Mouse (Mus musculus) kidney, embryonic 16.5 days (tissue): ENCODE measurements at regions not wholly inside any gene's neighbourhood (a gene's known extent, or its start where the extent isn't known, plus 50 kb on each side); places are given as distances from the start of the nearest gene placed in this dataset.
"Not testable (repeated sequence)": the region's sequence is repeated elsewhere in the genome, so short reads cannot be mapped to it uniquely, and the experiment has no call there.

Experiments used
- ATAC-seq: fragments of 200-750 bp; cut with Nextera tagmentation; 2 replicates; pipeline ENCODE4 v1.8.0; 2017; ENCODE audit warnings: moderate TSS enrichment; ENCODE audit not compliant: low FRiP score, low TSS enrichment
- H3K27ac ChIP-seq: fragments of 300-500 bp; sonication (generic); 2 replicates; pipeline ENCODE4 v1.5.1; 2014; ENCODE audit warnings: low read length
- H3K27me3 ChIP-seq: fragments of 300-500 bp; sonication (generic); 2 replicates; pipeline ENCODE4 v1.6.1; 2014; ENCODE audit warnings: low read length, control low read depth, mixed read lengths; ENCODE audit not compliant: insufficient read depth
- H3K36me3 ChIP-seq: fragments of 300-500 bp; sonication (generic); 2 replicates; pipeline ENCODE4 v1.6.1; 2014; ENCODE audit warnings: low read length, control low read depth, mixed read lengths; ENCODE audit not compliant: insufficient read depth
- H3K4me1 ChIP-seq: fragments of 300-500 bp; sonication (generic); 2 replicates; pipeline ENCODE4 v1.6.1; 2014; ENCODE audit warnings: low read length, control low read depth, mixed read lengths; ENCODE audit not compliant: insufficient read depth
- H3K4me2 ChIP-seq: fragments of 300-500 bp; sonication (generic); replicated peaks from 2 replicates; pipeline ENCODE4 v1.6.1; 2014; ENCODE audit warnings: low read depth, low read length
- H3K4me3 ChIP-seq: fragments of 300-500 bp; sonication (generic); 2 replicates; pipeline ENCODE4 v1.5.1; 2014; ENCODE audit warnings: mild to moderate bottlenecking, low read length
- H3K9ac ChIP-seq: fragments of 300-500 bp; sonication (generic); replicated peaks from 2 replicates; pipeline ENCODE4 v1.6.1; 2014; ENCODE audit warnings: low read length
- H3K9me3 ChIP-seq: fragments of 300-500 bp; sonication (generic); 2 replicates; pipeline ENCODE4 v1.6.1; 2016; ENCODE audit warnings: low read length, control low read depth
- WGBS: fragments of 180-500 bp; shearing (Covaris S2); extraction: QIAGEN DNeasy Blood & Tissue Kit; methylation state at CpG from one replicate; pipeline ENCODE4 v1.1.7; 2014; 5-methylcytosine and 5-hydroxymethylcytosine counted together

GRCm38 (mm10) chr17:15251641-15252040, 125.0 kb downstream of the Dll1 start:
- peaks cover 6% of the 10 kb centered on the region; the same call in 1 of the 2 replicates for H3K4me1 ChIP-seq
- H3K4me3 ChIP-seq, result no peak overlapping the region
- no peaks in the 10 kb centered on the region for H3K9me3 ChIP-seq
- H3K9ac ChIP-seq, result no peak overlapping the region
- H3K27me3 ChIP-seq, result 0 out of 2 replicates have a peak, but pooled peaks cover 3% of the 10 kb centered on the region
- H3K4me2 ChIP-seq, result no peak overlapping the region
- 70% methylated on average over 1 of the region's 1 CpGs for WGBS
- H3K27ac ChIP-seq, result no peak overlapping the region
- no peak for ATAC-seq
- no peaks in the 10 kb centered on the region for H3K36me3 ChIP-seq

GRCm38 (mm10) chr17:15248417-15248791, 128.3 kb downstream of the Dll1 start:
- no peaks in the 10 kb centered on the region for H3K36me3 ChIP-seq
- H3K9me3 ChIP-seq, result 0 out of 2 replicates have a peak, but pooled peaks cover 2% of the 10 kb centered on the region
- no peak overlapping the region for H3K27ac ChIP-seq
- H3K4me3 ChIP-seq, result no peak overlapping the region
- 20% methylated on average over 4 of the region's 4 CpGs for WGBS
- no peak; the same call in 1 of the 2 replicates for ATAC-seq
- H3K27me3 ChIP-seq, result 0 out of 2 replicates have a peak, but pooled peaks cover 3% of the 10 kb centered on the region
- no peak overlapping the region for H3K4me2 ChIP-seq
- no peak overlapping the region for H3K9ac ChIP-seq
- peaks cover 6% of the 10 kb centered on the region; the same call in 1 of the 2 replicates for H3K4me1 ChIP-seq

GRCm38 (mm10) chr17:15247546-15248416, 128.9 kb downstream of the Dll1 start:
- 9% methylated on average over 20 of the region's 20 CpGs for WGBS
- H3K4me2 ChIP-seq, result peak overlapping the region; percentile 27
- H3K27me3 ChIP-seq, result 0 out of 2 replicates have a peak, but pooled peaks cover 3% of the 10 kb centered on the region
- H3K9ac ChIP-seq, result no peak overlapping the region
- H3K27ac ChIP-seq, result no peak overlapping the region
- H3K4me1 ChIP-seq, result peaks cover 6% of the 10 kb centered on the region; the same call in 1 of the 2 replicates
- no peaks in the 10 kb centered on the region for H3K36me3 ChIP-seq
- no peak overlapping the region for H3K4me3 ChIP-seq
- H3K9me3 ChIP-seq, result 0 out of 2 replicates have a peak, but pooled peaks cover 2% of the 10 kb centered on the region
- ATAC-seq, result peak; percentile 84

DNA sequence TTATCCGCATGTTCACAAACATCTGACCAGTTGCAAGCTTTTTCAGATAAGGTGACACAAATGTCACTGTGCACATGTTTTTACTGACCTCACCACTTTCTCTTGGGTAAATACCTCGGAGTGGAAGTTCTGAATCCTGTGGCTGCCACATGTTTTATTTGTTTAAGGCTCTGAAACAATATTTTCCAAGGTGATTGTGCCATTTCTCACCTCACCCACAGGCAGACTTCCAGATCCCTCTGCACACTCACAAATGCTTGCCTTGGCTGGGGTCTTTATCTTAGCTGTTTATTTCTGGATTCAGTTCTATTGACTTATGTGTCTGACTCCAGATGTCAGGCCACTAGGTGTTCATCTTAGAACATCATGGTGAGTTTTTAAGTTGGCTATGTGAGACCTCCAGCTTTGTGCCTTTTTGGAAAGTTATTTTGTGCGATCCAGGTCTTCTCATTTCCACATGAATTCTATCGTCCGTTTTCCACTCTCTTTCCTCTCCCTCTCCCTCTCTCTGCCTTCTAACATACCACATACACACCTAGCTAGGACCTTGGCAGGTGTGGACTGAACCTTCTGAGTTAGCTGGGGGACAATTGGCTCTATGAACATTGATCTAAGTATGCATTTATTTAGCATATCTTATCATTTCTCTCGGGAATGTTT, 133.6 kb downstream of the Dll1 start:
- no peak overlapping the region for H3K9ac ChIP-seq
- ATAC-seq, result no peak
- 0 out of 2 replicates have a peak, but pooled peaks cover 2% of the 10 kb centered on the region for H3K9me3 ChIP-seq
- H3K4me2 ChIP-seq, result no peak overlapping the region
- no peak overlapping the region for H3K4me3 ChIP-seq
- no peak overlapping the region for H3K27ac ChIP-seq
- H3K4me1 ChIP-seq, result peaks cover 5% of the 10 kb centered on the region; the same call in 1 of the 2 replicates
- H3K36me3 ChIP-seq, result no peaks in the 10 kb centered on the region
- H3K27me3 ChIP-seq, result no peaks in the 10 kb centered on the region
- WGBS, result 74% methylated on average over 6 of the region's 6 CpGs

DNA sequence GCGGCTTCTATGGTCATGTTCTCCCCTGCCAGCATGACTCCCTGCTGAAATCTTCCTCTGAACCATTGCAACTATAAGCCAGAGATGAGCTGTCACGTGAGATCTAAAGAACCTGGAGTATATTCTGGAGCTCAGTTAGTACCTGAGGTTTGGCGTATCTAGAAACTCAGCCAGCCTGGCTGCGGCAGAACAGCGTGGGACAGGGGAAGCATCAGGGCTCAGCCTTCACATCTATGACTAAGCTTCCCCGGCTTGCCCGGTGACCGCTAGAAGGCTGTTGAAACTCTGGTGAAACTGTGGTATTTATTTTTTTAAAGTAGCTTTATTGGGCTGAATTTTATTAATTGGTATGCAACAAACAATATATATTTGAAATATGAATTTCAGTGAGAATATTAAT, 134.3 kb downstream of the Dll1 start:
- no peaks in the 10 kb centered on the region for H3K4me1 ChIP-seq
- no peak overlapping the region for H3K27ac ChIP-seq
- no peaks in the 10 kb centered on the region for H3K27me3 ChIP-seq
- no peak overlapping the region for H3K4me2 ChIP-seq
- H3K9ac ChIP-seq, result no peak overlapping the region
- no peak for ATAC-seq
- WGBS, result 85% methylated on average over 8 of the region's 8 CpGs
- no peak overlapping the region for H3K4me3 ChIP-seq
- H3K9me3 ChIP-seq, result 0 out of 2 replicates have a peak, but pooled peaks cover 2% of the 10 kb centered on the region
- H3K36me3 ChIP-seq, result no peaks in the 10 kb centered on the region

GRCm38 (mm10) chr17:15241491-15241890, 135.2 kb downstream of the Dll1 start:
- 84% methylated on average over 1 of the region's 1 CpGs for WGBS
- Histone ChIP-seq H3K4me1 (no peaks in the 10 kb centered on the region), H3K9ac (no peak overlapping the region), H3K27ac (no peak overlapping the region), H3K4me2 (no peak overlapping the region), H3K27me3 (no peaks in the 10 kb centered on the region), H3K36me3 (no peaks in the 10 kb centered on the region), H3K4me3 (no peak overlapping the region), H3K9me3 (0 out of 2 replicates have a peak, but pooled peaks cover 2% of the 10 kb centered on the region)
- ATAC-seq, result no peak

DNA sequence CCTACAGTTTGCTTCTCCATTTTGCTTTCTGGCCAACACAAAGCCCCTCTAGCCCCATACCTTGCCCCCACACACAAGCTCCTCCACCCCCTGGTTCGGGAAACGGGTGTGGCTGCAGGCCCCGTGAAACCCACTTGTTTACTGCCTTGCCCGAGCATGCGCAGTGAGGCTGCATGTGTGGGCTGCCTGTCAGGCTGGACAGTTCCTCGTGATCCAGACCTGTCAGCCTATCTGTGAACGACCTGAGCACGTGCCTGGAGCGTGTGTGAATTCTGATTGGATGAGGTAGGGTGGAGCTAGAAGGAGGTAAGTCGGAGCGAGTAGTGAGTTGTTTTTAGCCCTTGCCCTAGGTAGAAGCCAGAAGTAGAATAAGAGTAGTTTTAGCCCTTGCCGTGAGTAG, 136.0 kb downstream of the Dll1 start:
- not testable (repeated sequence) for H3K4me2 ChIP-seq, H3K4me1 ChIP-seq, H3K36me3 ChIP-seq, ATAC-seq, H3K4me3 ChIP-seq, H3K27ac ChIP-seq, H3K9me3 ChIP-seq, H3K27me3 ChIP-seq, H3K9ac ChIP-seq
- 64% methylated on average over 12 of the region's 12 CpGs for WGBS

- Histone ChIP-seq H3K4me1 (no peaks in the 10 kb centered on the region), H3K36me3 (no peaks in the 10 kb centered on the region), H3K27me3 (no peaks in the 10 kb centered on the region), H3K4me2 (no peak overlapping the region), H3K27ac (no peak overlapping the region), H3K9ac (no peak overlapping the region), H3K4me3 (no peak overlapping the region), H3K9me3 (no peaks in the 10 kb centered on the region)
- no peak for ATAC-seq
- WGBS, result 95% methylated on average over 7 of the region's 7 CpGs
These were observed 136.7 kb downstream of the Dll1 start for GRCm38 (mm10) chr17:15240011-15240410.

- Histone ChIP-seq H3K36me3 (no peaks in the 10 kb centered on the region), H3K4me3 (no peak overlapping the region), H3K4me1 (no peaks in the 10 kb centered on the region), H3K9me3 (no peaks in the 10 kb centered on the region), H3K4me2 (no peak overlapping the region), H3K9ac (no peak overlapping the region), H3K27me3 (no peaks in the 10 kb centered on the region), H3K27ac (no peak overlapping the region)
- 82% methylated on average over 6 of the region's 6 CpGs for WGBS
- ATAC-seq, result no peak
These were observed 141.6 kb downstream of the Dll1 start for GRCm38 (mm10) chr17:15235041-15235440.

DNA sequence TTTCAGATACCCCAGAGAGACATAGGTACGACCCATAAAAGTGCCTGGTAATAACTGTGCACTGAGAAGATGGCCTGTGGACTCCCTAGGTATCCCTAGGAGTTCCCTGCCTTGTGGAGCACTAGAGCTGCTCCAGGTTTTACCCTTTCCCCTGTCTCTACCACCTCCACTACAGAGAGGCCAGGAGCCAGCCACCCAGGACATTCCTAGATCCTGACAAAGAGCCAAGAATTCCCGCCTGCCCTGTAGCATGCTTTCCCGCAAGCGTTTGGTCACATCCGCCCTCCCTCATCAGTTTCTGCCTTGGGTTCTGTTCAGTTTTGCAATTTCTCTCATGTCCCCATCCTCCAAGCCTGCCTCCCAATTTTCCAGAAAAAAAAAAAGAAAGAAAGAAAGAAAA, 145.5 kb downstream of the Dll1 start:
- WGBS, result 66% methylated on average over 5 of the region's 5 CpGs
- no peak for ATAC-seq

More for the DNA sequence above, 145.5 kb downstream of the Dll1 start:
- no peak overlapping the region for H3K9ac ChIP-seq
- H3K27ac ChIP-seq, result no peak overlapping the region
- no peaks in the 10 kb centered on the region for H3K36me3 ChIP-seq
- no peaks in the 10 kb centered on the region for H3K4me1 ChIP-seq
- H3K4me2 ChIP-seq, result no peak overlapping the region
- H3K4me3 ChIP-seq, result no peak overlapping the region
- H3K27me3 ChIP-seq, result no peaks in the 10 kb centered on the region
- H3K9me3 ChIP-seq, result no peaks in the 10 kb centered on the region
